Mouse (Mus musculus): Measurements from ENCODE around the gene Kcnn3.

Gene Kcnn3

DNA sequence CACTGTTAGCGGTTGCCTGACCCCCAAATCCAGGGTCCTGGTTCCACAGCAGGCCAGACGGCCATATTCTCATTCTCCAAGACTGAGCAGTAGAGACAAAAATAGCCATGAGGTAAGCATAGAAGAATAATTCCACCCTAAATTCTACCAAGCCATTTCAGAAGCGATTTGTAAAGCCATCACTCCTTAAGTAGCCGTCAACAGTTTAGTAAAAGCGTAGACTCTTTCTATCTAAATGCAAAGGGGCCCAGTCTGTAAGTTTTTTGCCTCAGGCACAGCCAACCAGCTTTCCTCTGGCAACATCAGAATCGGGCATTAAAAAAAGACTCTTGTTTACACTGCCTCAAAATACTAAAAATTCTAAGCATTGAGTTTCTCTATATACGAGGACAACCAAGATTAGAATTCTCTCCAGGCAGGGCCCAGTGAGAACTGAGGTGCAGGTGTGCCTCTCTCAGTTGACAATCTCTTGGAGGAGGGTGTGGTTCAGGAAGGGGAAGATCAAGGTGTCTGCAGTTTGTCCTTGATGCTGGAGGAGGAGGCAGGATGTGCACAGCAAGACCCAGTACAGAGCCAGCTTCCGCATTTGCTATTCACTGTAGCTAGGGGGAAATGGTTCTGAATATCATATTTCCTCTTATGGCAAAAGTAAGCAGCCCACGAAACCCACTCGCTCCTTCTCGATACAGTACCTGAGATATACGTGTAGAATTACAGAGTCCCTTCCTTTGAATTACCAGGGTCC, 152.8 kb downstream of the Kcnn3 start:
- DNase-seq (ENCODE audit: low read depth) = no peak

DNA sequence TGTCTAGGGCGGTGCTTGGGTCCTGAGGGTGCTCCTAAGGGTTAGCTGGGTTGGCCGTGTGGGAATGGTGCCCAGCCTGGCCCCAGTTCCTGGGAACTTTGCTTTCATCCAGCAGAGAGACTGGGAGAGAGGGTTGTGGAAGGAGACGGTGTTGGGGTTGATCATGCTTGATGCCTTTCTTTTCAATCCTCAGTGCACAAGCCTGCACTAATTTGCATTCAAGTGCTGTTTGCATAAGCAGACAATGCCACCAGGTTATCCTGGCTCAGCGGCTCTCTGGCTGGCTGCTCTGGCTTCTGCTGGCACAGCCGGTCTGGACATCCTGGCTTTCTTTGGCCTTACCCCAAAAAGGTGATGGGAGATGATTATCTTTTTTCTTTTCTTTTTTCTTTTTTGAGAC, 157.7 kb downstream of the Kcnn3 start:
- DNase-seq (ENCODE audit: low read depth) = no peak

DNA sequence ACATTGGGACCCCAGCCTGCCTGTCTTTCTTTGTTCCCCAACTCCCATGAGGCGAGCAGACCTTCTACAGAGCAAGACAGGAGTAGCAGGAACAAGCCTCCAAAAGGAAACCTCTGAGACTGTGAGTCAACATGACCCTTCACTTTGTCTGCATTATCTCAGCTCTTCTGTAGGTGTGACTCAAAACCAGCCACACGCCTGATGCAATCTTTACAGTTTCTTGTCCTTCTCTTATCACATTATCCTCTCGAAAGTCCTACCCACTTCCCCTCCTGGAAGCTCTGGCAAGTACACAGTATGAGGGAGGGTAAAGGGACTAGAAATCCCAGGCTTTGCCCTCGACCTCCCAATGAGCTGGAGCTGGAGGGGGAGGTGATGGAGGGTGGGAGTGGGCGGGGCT, 166.1 kb downstream of the Kcnn3 start:
- DNase-seq (ENCODE audit: low read depth) = no peak

DNA sequence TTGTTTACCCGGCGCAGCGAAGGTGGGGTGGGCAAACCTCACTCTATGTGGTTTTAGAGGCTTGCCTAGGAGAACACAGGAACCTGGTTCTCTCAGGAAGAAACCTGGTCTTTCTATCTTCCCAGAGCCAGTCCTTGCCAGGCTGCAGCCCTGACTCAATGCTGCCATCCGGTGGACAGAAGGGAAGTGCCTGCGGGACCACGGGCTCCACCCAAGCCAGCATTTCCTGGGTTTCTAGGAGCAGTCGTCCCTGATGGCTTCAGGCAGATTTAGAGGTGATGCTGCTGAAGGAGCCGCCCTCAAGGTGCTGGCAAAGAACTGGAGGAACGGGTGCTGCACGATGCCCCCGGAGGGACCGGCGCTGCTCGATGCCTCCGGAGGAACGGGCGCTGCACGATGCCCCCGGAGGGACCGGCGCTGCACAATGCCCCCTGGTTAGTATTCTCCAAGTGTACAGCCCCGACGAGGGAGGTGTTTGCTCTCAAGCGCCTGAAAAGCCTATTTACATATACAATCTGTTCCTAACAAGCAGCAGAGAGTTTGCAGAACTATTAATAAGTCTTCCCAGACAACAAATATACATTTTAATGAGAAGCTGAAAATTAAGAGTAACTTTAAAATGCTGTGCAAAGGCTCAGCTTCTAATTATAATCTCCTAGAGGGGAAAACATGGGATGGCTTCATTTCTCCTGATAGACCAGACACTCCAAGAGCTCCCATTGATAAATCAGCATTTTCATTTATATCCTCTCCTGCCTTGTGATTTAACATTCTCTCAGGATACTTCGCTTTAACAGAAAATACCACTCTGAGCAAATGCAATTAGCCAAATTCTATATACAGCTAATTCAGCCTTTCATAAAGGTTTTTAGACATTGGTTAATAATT, 169.0 kb downstream of the Kcnn3 start:
- peak; percentile 59 for DNase-seq (ENCODE audit: low read depth)

DNA sequence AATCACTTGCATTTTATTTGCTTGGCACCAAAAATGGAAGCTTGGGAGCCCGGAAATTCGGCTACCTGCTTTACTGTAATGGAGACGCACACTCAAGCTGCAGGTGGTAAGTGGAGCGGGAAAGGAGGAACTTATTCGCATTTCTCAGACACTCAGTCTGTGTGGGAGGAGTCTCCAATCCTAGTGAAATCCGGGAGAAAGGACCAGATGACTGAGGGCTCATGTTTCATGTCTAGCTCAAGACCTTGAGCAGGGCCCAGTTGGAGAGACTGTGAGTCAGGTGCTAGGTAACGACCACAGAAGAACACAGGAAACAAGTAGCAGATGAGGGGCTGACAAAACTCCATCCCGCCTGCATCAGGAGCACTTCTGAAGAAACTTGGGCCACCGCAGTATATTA, 171.8 kb downstream of the Kcnn3 start:
- DNase-seq (ENCODE audit: low read depth) = no peak

DNA sequence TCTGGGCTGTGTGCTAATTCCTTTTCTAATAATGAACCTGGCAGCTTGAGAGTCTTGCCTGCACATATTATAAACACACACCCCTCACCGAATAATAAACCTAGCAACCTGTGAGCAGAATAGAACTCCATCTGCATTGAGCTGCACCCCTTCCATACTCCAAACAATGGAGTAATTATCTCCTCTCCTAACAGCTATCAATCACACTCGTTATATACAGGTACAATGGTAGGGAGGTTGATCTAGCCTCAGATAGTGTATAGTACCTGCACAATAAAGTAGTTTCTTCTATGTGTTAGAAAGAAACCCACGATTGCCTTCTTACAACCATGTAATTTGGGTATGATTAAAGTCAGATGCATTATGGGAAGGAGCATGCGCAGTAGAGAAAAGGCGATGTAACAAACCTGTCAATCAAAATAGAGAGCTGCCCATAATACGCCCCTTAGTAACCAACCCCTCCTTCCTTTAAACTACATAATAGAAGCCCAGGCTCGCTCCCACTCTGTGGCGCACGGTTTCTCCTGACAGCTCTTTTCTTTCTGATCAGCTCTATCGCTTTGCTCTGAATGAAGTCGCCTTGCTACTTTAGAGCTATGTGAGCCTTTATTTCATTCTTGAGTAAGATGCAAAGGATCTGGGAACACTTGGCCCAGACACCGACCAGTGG, 176.3 kb downstream of the Kcnn3 start:
- no peak for DNase-seq (ENCODE audit: low read depth)

DNA sequence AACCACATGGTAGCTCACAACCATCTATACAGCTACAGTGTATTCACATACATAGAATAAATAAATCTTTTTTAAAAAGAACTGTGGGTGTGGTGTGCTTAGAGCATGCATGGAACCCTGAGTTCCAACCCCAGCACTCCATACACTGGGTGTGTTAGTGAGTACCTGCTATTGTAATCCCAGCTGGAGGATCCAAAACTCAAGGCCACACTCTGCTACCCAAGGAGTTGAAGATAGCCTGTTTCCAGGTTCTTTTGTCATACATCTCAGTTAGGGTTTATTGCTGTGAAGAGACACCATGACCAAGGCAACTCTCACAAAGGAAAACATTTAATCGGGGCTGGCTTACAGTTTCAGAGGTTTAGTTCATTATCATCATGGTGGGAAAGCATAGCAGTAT, 179.0 kb downstream of the Kcnn3 start:
- DNase-seq (ENCODE audit: low read depth) = no peak

DNA sequence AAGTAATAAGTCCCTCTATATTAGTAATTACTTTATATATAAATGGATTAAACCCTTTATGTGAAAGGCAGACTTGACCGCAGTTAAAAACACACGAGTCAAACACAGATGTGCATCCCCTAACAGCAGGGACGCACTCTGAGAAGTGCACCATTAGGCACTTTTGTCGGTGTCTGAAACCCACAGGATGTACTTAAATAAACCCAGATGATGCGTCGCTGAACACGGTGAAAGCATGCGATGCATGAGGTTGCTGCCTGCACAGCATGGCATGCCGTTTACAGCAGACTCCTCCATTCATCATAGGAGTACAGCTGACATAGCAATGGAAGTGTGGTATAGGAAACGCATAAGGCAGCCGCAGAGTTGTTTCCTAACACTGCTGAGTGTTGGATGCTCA, 180.5 kb downstream of the Kcnn3 start:
- no peak for DNase-seq (ENCODE audit: low read depth)

DNA sequence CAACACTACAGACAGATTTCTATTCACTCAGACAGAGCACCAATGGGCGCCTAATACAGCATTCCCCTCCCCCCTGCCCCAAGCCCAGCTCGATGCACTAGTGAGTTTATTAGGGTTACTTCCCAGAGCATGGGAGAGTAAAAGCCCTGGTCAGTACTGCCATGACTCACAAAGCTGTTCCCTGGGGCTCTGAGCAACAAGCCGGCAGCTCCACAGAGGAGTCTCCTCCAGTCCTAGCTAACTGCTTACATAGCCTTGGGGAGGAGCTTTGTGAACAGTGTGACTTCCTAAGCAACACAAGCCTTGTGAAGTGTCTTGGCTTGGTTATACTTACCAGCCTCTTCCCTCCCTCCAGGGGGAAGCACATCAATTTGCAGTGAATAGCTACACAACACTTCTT, 183.6 kb downstream of the Kcnn3 start:
- no peak for DNase-seq (ENCODE audit: low read depth)

DNA sequence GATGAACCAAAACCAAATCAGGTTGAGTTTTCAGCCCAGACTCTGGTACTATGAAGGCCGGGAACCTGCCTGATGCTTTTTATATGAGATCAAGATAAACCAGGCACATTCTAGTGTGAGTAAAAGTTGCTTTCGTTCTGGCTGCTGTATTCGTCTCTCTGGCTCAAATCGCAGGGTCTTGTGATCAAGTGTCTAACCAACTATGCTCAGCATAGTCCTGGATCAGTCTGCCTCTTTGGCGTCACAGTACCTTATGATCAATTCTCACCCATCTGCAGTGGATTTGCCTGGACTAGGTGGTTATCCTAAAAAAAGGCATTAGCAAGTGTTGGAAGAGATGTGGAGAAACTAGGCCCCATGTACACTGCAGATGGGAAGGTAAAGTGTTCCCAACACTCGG, 184.1 kb downstream of the Kcnn3 start:
- DNase-seq (ENCODE audit: low read depth) = no peak

DNA sequence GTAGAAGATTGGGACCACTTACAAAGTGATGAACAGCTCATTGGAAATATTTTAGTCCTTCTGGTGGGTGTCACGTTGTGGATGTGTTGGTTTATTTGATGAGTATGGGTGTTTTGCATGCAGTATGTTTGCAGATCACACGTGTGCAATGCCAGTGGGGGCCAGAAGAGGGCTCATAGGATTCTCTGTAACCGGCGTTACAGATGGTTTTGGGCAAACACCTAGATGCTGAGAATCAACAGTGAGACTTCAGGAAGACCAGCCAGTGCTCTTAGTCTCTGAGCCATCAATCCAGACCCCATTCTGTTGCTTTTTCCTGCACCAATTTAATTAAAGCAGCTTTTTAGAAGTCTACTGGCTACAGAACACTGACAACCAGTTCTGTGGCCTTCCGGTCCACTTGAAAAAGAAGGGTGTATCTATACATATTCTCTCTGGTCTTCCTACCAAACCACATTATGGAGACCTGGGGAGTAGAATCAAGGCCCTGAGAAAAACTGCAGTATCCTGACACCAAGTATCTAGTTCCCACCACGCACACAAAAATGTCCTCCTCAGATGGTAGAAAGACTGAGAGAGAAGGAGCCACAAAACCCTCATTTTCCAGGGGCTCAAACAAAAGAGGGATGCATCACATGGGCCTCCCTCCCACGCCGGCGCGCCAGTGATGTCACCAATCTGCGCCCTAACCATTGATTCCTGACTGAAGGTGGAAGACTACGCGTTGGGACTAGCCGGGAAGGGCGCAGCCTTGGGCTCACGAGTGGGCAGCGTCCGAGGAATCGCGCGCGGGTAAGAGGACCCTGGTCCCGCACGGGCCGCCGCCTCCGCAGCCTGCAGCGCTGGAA, 194.6 kb downstream of the Kcnn3 start, which contains the start of gene Adar:
Adar (plus strand) TSS at position 664 of the 848 bp plus-strand sequence.
- DNase-seq (ENCODE audit: low read depth) = peak; percentile 67

DNA sequence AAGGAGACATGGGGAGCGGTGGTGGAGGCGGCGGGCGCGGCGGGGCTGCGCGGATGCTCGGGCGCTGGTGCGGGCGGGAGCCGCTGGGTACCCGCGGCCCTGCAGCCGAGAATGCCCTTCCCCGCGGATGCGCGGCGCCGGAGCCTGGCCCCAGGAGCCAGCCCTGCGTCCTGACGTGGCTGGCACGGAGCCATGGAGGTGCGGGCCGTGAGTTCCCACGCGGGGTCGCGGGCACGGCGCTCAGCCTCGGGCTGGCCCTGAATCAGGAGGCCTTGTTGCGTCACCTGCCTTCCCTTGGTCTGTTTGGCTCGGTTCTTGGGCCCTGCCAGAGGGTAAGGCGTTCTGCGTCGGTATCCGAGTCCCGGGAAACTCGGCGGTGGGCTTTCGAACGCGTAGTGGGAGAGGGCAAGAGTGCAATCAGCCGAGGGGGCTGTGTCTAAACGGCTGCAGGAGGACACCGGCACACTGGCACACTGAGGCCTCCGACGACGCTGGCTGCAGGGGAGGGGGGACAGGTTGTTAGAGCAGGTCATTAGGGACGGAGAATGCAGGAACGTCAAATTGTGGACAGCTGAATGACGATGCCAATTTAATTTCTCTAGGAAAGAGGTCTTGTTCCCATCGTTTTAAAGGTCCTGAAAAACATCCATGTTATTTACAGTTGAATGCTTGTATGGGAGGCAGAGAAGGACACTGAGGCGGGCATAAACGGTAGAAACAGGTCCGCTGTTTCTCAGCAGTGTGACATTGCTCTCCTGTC, 195.4 kb downstream of the Kcnn3 start:
- DNase-seq (ENCODE audit: low read depth) = no peak

DNA sequence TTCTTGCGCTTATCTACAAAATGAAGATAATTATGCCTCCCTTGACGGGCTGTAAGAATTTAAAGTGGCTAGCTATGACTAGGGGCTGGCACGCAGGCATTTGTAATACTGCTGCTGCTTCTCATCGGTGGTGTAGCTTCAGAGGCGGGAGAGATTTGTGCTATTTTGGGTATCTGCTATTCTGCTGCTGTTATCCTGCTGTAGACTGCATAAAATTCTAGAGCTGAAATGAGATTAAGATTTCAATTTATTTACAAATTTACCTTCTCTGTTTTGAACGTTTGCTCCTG, 195.9 kb downstream of the Kcnn3 start:
- no peak for DNase-seq (ENCODE audit: low read depth)

DNA sequence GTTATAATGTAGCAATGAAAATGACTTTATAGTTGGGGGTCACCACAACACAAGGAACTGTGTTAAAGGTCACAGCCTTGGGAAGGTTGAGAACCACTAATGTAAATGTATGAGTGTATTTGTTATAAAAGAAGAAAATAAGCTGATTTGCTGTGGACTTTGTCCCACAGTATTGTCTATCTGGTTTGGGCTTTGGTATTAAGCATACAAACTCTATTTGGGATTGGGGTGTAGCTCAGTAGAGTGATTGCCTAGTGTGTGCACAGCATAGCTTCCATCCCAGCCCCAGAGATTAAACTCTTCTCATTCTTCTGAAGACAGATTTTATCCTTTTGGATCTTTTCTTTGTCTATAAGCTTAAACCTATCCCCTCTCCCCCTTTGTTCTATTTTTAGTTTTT, 202.1 kb downstream of the Kcnn3 start:
- DNase-seq (ENCODE audit: low read depth) = no peak

DNA sequence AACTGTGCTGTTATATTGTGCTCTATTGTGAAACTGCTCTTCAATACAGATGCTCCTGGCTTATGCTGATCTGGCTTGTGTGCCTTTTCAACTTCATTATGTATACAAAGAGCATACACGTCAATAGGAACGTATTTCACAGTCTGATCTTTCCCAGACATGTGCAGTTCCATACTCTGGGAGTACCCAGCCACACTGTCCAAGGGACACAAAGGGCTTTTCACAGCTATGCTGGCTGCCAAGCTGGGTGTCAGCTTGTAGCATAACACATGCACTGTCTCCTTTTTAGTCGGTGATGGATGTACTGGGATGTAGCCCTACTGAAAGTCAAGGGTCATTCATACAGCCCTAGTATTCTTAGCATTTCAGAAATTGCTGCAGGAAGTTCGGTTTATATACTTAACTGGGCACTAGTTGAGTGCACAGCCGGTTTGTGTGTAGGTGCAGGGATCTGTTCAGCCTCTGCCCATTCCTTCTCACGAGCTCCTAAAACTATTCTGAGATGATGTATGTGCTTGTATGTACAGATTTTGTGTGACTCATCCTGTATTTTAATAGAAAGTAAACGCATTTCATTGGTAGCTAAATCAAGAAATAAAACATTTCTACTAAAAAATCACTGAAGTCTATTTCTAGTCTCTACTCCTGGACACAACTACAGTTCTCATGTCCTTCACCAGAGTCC, 203.6 kb downstream of the Kcnn3 start:
- DNase-seq (ENCODE audit: low read depth) = no peak

Measured in c-Kit-positive CD71-negative TER-119-negative erythroid progenitor cells, embryonic 14.5 days (primary cell).